Mouse (Mus musculus) myocyte (in vitro differentiated cells): ENCODE data around the gene Wwtr1.

Experiments used
- MYOG ChIP-seq, 3 experiments: IDR thresholded peaks; one replicate each; pipeline ENCODE4 v1.6.1; 2011; ENCODE audit warnings: control low read depth in 2 of 3, low read depth in 2 of 3, mild to moderate bottlenecking in 2 of 3; ENCODE audit not compliant: insufficient read length in 2 of 3, control insufficient read depth in 1 of 3, insufficient read depth in 1 of 3
- POLR2A ChIP-seq: IDR thresholded peaks from one replicate; pipeline ENCODE4 v1.6.1; 2011; ENCODE audit warnings: low read depth, mild to moderate bottlenecking, control low read depth, moderate library complexity; ENCODE audit not compliant: insufficient read length
- POLR2AphosphoS2 ChIP-seq: IDR thresholded peaks from one replicate; pipeline ENCODE4 v1.6.1; 2011; ENCODE audit warnings: low read depth, control low read depth; ENCODE audit not compliant: insufficient read length

DNA sequence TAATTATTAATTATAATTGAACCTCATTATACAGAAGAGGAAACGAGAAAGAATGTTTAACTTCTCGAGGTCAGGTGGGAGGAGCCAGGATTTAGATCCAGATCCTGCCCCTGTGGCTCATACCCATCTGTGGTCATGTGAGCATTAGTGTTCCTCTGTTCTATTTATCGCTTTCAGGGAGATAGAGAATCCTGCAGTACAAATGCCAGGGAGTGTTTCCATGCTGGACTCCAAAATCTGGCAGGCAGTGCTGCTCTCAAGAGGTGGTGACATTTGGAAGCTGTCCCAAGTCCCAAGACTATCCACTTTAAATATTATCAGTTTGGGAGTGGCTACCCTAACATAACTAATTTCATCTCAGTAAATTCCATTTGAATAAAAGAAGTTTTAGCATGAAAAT lies 144.0 kb downstream of the Wwtr1 start:
- TF ChIP-seq MYOG (IDR thresholded peaks at IDR 0.05; ENCODE audit: control insufficient read depth in 1 of 3, insufficient read depth in 1 of 3, insufficient read length in 2 of 3, low read depth in 2 of 3) (no peak), POLR2A (no peak), POLR2AphosphoS2 (no peak)
